Mouse (Mus musculus): Measurements from ENCODE around the gene Adcy7. TPM values are rescaled to one million over a fixed set of nuclear protein-coding genes. Genes with fewer than 3 reads are reported as not detected.
A peak's percentile ranks its signal among the peaks of the same experiment; 100 is the strongest.

The Adcy7 gene
- polyA plus RNA-seq, 1 experiment from 2014 or later = 1.7 TPM

GRCm38 (mm10) chr8:88258024-88258423 lies 14.2 kb upstream of the Adcy7 start:
- no peak overlapping the region for H3K9ac ChIP-seq (replicated peaks)
- no peak for ATAC-seq
- no peaks in the 10 kb centered on the region; the same call in 1 of the 2 replicates for H3K4me1 ChIP-seq (replicated peaks)
- H3K9me3 ChIP-seq = no peaks in the 10 kb centered on the region
- no peak overlapping the region for H3K4me3 ChIP-seq (replicated peaks)
- H3K36me3 ChIP-seq = peaks cover 16% of the 10 kb centered on the region; the same call in 1 of the 2 replicates
- 27% methylated on average over 6 of the region's 6 CpGs for WGBS
- no peak overlapping the region for H3K27ac ChIP-seq
- no peak overlapping the region for H3K4me2 ChIP-seq (replicated peaks)
- H3K27me3 ChIP-seq = no peaks in the 10 kb centered on the region

GRCm38 (mm10) chr8:88258544-88258943 lies 13.7 kb upstream of the Adcy7 start:
- 51% methylated on average over 11 of the region's 11 CpGs for WGBS
- H3K4me1 ChIP-seq (replicated peaks) = no peaks in the 10 kb centered on the region; the same call in 1 of the 2 replicates
- no peaks in the 10 kb centered on the region for H3K9me3 ChIP-seq
- no peak overlapping the region for H3K27ac ChIP-seq
- no peaks in the 10 kb centered on the region for H3K27me3 ChIP-seq
- peaks cover 16% of the 10 kb centered on the region; the same call in 1 of the 2 replicates for H3K36me3 ChIP-seq
- H3K9ac ChIP-seq (replicated peaks) = no peak overlapping the region
- H3K4me3 ChIP-seq (replicated peaks) = no peak overlapping the region
- no peak for ATAC-seq
- H3K4me2 ChIP-seq (replicated peaks) = no peak overlapping the region

- 92% methylated on average over 7 of the region's 7 CpGs for whole genome bisulfite sequencing
- ATAC-seq = no peak
- H3K9ac ChIP-seq (replicated peaks) = no peak overlapping the region
Observed at GRCm38 (mm10) chr8:88260466-88260980, 11.7 kb upstream of the Adcy7 start.

DNA sequence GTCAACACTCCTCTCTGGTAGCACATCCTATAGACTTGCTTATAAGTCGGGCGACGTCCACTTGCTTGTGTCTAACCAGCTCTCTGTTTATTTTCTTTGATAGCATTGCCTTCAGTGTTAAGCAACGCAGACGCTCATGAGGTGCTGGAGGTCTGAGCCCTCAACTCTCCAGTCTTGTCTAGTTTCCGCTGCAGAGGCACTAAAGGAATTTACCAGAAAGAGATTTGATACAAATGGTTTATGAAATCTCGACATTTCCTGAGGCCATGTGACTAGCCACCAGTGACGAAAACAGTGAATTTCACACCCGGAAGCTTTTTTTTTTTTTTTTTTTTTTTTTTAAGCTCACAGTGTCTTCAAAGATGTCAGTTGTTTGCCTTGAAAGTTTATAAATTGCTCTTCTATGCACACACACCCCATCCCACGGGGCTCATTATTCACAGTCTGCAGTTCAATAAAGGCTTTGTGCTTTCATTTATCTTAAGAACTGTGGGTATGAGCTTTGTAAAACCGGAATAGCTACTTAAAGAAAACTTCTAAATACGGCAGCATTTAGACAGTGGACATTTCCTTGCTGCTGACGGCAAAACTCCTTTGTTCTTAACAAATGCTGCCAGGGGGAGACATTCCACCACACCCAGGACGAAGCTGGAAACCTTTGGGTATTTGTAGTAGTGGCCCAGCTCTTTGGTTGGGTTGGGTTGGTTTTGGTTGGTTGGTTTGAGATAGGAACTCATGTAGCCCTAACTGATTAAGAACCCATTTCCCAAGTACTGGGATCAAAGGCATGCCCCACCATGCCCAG lies 9.2 kb upstream of the Adcy7 start:
- ATAC-seq = no peak
- no peaks in the 10 kb centered on the region for H3K9me3 ChIP-seq
- WGBS = 58% methylated on average over 14 of the region's 14 CpGs

More at GRCm38 (mm10) chr8:88260466-88260980, 11.7 kb upstream of the Adcy7 start:
- Histone ChIP-seq H3K4me1 (replicated peaks) (no peaks in the 10 kb centered on the region; the same call in 1 of the 2 replicates), H3K4me2 (replicated peaks) (no peak overlapping the region), H3K4me3 (replicated peaks) (no peak overlapping the region), H3K27ac (no peak overlapping the region), H3K36me3 (peaks cover 6% of the 10 kb centered on the region; the same call in 1 of the 2 replicates), H3K27me3 (no peaks in the 10 kb centered on the region), H3K9me3 (no peaks in the 10 kb centered on the region)

DNA sequence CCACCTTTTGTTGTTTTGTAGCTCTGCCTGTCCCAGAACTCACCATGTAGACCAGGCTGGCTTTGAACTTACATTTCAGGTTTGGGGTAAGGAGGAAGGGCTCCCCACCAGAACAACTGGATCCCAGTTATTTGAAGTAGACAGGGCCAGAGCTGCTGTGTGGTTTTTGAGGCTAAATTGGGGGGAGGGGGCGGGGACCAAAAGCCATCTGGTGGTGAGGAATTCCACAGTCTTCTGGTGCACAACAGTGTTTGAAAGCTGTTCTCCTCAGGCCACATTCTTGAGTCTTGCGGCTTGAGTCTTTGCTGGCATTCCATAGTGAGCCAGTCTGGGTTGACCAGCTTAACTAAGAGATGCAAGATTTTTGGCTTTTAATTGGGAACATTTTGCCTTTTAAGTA lies 6.7 kb upstream of the Adcy7 start:
- Histone ChIP-seq H3K36me3 (no peaks in the 10 kb centered on the region), H3K9me3 (no peaks in the 10 kb centered on the region), H3K27ac (no peak overlapping the region), H3K9ac (replicated peaks) (no peak overlapping the region), H3K4me3 (replicated peaks) (no peak overlapping the region), H3K4me2 (replicated peaks) (no peak overlapping the region), H3K4me1 (replicated peaks) (no peaks in the 10 kb centered on the region), H3K27me3 (0 out of 2 replicates have a peak, but pooled peaks cover 10% of the 10 kb centered on the region)
- WGBS = 17% methylated on average over 2 of the region's 2 CpGs
- ATAC-seq = no peak

More for the DNA sequence above, 9.2 kb upstream of the Adcy7 start:
- Histone ChIP-seq H3K27ac (no peak overlapping the region), H3K27me3 (0 out of 2 replicates have a peak, but pooled peaks cover under 1% of the 10 kb centered on the region), H3K36me3 (no peaks in the 10 kb centered on the region), H3K4me1 (replicated peaks) (no peaks in the 10 kb centered on the region), H3K9ac (replicated peaks) (no peak overlapping the region), H3K4me2 (replicated peaks) (no peak overlapping the region), H3K4me3 (replicated peaks) (no peak overlapping the region)

DNA sequence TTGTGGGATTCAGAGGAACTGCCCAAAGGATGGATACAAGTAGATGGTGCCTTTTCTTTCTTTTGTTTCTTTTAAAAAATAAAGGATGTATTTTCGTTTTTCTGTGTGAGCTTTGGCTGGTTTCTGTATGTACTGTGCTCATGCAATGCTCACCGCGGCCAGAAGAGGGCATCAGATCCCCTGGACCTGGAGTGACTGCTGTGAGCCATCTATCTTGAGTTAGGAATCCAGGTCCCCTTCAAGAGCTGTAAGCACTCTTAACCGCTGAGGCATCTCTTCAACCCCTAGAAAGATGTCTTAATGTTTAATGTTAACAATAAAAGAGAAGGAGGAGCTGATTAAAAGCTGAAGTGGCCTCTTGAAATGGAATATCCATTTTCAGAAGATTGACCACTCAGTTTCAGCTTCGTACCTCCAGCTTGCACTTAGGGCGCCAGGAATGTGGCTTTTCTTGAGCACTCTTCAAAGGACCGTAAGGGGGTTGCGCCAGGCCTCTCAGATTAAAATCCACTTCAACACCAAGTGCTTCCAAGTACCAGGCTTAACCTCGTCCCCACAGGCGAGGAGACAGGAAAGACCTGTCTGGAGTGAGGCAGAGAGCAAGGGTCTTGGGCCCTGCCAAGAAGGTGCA lies 5.9 kb upstream of the Adcy7 start:
- no peaks in the 10 kb centered on the region for H3K36me3 ChIP-seq
- H3K9ac ChIP-seq (replicated peaks) = no peak overlapping the region
- no peak overlapping the region for H3K4me2 ChIP-seq (replicated peaks)
- H3K9me3 ChIP-seq = no peaks in the 10 kb centered on the region
- no peaks in the 10 kb centered on the region for H3K4me1 ChIP-seq (replicated peaks)
- no peak overlapping the region for H3K4me3 ChIP-seq (replicated peaks)
- 53% methylated on average over 10 of the region's 10 CpGs for WGBS
- H3K27ac ChIP-seq = no peak overlapping the region
- no peak for ATAC-seq
- H3K27me3 ChIP-seq = peaks cover 17% of the 10 kb centered on the region

GRCm38 (mm10) chr8:88266801-88267403 lies 5.3 kb upstream of the Adcy7 start:
- H3K27me3 ChIP-seq = peaks cover 23% of the 10 kb centered on the region
- 89% methylated on average over 14 of the region's 14 CpGs for WGBS
- H3K9me3 ChIP-seq = no peaks in the 10 kb centered on the region
- no peak overlapping the region for H3K4me3 ChIP-seq (replicated peaks)
- H3K4me1 ChIP-seq (replicated peaks) = no peaks in the 10 kb centered on the region
- no peak overlapping the region for H3K9ac ChIP-seq (replicated peaks)
- H3K27ac ChIP-seq = no peak overlapping the region
- no peaks in the 10 kb centered on the region for H3K36me3 ChIP-seq
- no peak overlapping the region for H3K4me2 ChIP-seq (replicated peaks)
- no peak for ATAC-seq

DNA sequence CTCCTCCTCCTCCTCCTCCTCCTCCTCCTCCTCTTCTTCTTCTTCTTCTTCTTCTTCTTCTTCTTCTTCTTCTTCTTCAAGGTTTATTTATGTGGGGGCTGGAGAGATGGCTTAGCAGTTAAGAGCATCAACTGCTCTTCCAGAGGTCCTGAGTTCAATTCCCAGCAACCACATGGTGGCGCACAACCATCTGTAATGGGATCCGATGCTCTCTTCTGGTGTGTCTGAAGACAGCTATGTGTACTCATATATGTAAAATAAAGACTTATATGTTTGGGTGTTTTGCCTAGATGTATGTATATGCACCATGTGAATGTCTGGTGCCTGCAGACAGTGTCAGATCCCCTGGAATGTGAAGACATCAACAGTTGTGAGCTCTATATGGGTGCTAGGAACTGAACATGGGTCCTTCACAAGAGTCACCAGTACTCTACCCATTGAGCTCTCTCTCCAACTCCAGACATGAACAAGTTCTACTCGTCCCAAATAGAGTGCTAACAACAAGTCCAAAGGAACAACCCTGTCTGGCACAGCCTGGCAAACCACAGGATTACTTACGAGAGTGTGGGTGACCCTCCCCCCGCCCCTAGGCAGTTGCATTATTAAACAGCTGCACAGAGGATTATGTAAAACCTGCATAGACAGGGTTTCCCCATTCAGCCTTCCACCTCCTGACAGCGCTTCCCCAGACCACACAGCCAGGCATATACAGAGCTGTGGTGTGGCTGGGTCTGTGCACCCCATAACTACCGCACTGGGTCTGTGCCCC lies 2.9 kb upstream of the Adcy7 start:
- ATAC-seq = peak; percentile 36; the same call in 1 of the 2 replicates
- Histone ChIP-seq H3K9me3 (no peaks in the 10 kb centered on the region), H3K4me2 (replicated peaks) (no peak overlapping the region), H3K4me3 (replicated peaks) (no peak overlapping the region), H3K4me1 (replicated peaks) (peaks cover 11% of the 10 kb centered on the region), H3K27me3 (peaks cover 45% of the 10 kb centered on the region), H3K27ac (no peak overlapping the region), H3K36me3 (no peaks in the 10 kb centered on the region), H3K9ac (replicated peaks) (no peak overlapping the region)
- WGBS = 54% methylated on average over 7 of the region's 7 CpGs

- peaks cover 45% of the 10 kb centered on the region for H3K27me3 ChIP-seq
- H3K27ac ChIP-seq = no peak overlapping the region
- H3K4me3 ChIP-seq (replicated peaks) = no peak overlapping the region
- no peaks in the 10 kb centered on the region for H3K9me3 ChIP-seq
- ATAC-seq = no peak
- peaks cover 11% of the 10 kb centered on the region for H3K4me1 ChIP-seq (replicated peaks)
- no peak overlapping the region for H3K9ac ChIP-seq (replicated peaks)
- whole genome bisulfite sequencing = 65% methylated on average over 3 of the region's 3 CpGs
- H3K36me3 ChIP-seq = no peaks in the 10 kb centered on the region
- H3K4me2 ChIP-seq (replicated peaks) = no peak overlapping the region
Observed at GRCm38 (mm10) chr8:88270086-88270485, 2.1 kb upstream of the Adcy7 start.

GRCm38 (mm10) chr8:88273051-88273430 lies 838 bp downstream of the Adcy7 start:
- Histone ChIP-seq H3K27ac (no peak overlapping the region), H3K9me3 (no peaks in the 10 kb centered on the region), H3K9ac (replicated peaks) (no peak overlapping the region), H3K4me2 (replicated peaks) (peak overlapping the region; percentile 84), H3K4me3 (replicated peaks) (0 out of 2 replicates have a peak overlapping the region, but pooled peaks have one; percentile 45), H3K4me1 (replicated peaks) (peaks cover 11% of the 10 kb centered on the region), H3K36me3 (no peaks in the 10 kb centered on the region), H3K27me3 (peaks cover 44% of the 10 kb centered on the region)
- ATAC-seq = no peak
- WGBS = 66% methylated on average over 7 of the region's 7 CpGs

DNA sequence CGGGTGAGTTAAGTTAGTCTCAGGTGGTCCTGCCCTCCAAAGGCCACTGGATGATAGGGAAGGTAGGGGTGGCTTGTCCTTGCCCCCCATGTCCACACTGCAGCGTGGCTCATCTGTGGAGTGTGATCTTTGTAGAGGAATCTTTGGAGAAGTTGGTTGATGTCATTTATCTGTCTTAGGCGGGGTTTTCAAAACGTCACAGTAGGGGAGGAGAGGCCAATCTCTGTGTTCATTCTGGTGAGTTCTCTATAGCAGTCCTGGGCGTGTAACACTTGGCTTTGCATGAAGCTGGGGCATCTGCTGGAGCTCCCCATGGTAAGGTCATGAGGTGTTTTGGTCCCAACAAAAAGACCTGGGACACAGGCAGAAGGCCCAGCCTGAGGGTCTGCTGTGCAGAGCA lies 1.9 kb downstream of the Adcy7 start:
- Histone ChIP-seq H3K9me3 (no peaks in the 10 kb centered on the region), H3K4me1 (replicated peaks) (peaks cover 11% of the 10 kb centered on the region), H3K9ac (replicated peaks) (no peak overlapping the region), H3K27me3 (peaks cover 39% of the 10 kb centered on the region), H3K36me3 (no peaks in the 10 kb centered on the region), H3K4me3 (replicated peaks) (no peak overlapping the region), H3K27ac (no peak overlapping the region), H3K4me2 (replicated peaks) (no peak overlapping the region)
- WGBS = 89% methylated on average over 5 of the region's 5 CpGs
- no peak for ATAC-seq

All from midbrain, embryonic 13.5 days (tissue).